Mouse (Mus musculus) liver, adult (tissue): ENCODE measurements at regions not wholly inside any gene's neighbourhood (a gene's known extent, or its start where the extent isn't known, plus 50 kb on each side); places are given as distances from the start of the nearest gene placed in this dataset.

Experiments used
- GATA4 ChIP-seq: IDR thresholded peaks from 2 replicates; pipeline ENCODE4 v1.6.1; 2014; ENCODE audit warnings: mild to moderate bottlenecking, low read length; ENCODE audit not compliant: insufficient replicate concordance

DNA sequence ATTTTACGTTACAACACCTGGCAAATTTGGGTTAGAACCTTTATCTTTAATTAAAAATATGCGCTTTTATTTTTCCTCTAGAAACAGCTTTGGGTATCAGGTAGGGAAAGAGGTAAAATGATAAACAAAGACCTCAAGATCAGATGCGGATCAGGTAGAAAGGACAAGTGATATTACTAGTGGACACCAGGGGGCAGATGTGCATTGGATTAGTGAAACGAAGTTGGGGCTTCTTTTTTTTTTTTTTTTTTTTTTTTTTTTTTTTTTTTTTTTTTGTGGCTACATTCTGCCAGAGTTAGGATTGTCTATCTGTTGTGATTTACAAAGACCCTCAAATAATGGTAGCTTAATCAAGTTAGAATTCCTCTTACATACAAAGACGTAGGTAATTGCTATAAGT is 153.8 kb downstream of the Cd109 start:
- no peak for TF ChIP-seq GATA4

DNA sequence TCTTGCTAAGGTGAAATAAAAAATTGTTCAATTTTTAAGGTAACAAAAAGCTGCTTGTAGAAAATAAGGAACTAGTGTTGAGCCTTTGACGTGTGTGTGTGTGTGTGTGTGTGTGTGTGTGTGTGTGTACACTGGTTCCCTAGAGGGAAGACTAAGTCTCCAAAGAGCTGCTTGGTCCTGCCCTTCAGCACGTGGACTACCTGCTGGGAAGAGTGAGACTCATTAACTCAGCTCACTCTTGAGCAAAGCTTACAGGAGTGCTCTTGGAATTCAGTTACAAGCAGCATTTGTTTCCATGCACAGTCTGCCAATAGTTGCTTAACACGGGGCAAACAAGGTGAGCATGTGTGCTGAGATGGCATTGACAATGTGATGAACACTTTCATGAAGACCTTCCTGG is 158.6 kb downstream of the Cd109 start:
- no peak for TF ChIP-seq GATA4

DNA sequence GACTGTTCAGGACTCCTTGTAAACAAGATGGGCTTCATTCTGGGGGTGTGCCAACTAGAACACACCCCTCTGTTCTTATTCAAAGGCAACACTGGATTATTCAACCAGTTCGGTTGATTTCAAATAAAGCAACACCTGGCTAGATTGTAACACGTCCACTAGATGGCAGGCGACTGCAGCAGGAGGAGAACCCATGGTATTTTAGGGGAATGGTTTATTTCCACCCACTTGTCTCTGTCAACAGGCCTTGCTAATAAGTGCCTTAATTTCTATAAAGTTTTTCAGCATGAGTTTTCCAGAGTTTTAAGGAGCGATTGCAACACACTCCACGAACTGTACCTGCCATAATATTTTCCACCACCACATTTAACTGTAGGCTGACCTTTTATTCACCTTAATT is 160.1 kb downstream of the Cd109 start:
- TF ChIP-seq GATA4 = no peak

DNA sequence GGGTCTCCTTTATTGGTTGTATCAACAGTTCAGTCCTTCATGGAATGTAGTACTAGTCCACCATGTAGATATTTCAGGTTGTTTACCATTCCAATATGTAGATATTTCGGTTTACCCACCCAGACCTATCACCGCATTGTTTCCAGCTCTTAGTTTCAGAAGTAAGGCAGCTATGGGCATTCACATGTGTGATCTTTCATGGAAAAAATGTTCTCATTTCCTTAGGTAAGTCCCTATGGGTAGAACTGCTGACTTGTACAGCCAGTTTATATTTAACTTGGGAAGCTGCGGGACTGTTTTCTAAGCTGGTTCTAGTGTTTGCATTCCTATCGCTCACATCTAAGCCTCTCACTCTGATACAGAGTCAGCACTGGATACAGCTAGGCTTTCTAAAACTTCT is 165.2 kb downstream of the Cd109 start:
- no peak for TF ChIP-seq GATA4

DNA sequence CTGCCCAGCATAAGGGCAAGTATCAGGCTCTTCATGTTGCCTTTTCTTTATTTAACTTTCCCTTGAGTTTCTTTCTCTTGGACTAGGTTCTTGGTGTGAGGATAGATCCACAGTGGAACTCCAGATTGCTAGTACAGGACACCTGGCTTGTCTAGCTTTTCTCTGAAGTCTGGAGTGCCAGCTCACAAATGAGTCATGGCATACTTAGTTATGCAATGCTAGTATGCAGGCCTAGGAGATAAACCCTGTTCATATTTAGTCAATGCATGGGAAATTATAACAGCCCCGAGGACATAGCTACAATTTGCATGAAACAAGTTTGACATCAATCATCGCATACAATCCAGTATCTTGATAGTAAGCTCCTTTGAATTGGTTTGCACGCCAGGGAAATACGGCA is 167.0 kb downstream of the Cd109 start:
- no peak for TF ChIP-seq GATA4

DNA sequence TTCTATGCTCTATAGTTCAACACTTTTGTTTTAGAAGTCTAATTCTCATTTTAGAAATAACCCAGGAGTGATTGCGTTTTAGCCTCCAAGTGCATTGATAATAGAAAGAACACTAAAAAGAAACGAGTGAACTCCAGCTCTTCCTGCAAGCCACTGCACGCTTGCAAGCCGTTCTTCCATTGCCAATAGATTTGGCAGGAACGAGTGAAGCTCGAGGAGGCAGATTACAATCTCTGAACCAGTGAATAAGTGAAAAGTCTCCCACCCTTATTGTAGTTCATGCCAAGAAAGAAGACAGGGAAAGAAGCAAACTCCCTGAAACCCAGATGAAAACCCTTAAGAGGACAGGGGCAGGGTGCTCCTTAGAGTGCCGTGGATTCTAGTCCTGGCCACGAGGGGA is 167.5 kb downstream of the Cd109 start:
- no peak for TF ChIP-seq GATA4

DNA sequence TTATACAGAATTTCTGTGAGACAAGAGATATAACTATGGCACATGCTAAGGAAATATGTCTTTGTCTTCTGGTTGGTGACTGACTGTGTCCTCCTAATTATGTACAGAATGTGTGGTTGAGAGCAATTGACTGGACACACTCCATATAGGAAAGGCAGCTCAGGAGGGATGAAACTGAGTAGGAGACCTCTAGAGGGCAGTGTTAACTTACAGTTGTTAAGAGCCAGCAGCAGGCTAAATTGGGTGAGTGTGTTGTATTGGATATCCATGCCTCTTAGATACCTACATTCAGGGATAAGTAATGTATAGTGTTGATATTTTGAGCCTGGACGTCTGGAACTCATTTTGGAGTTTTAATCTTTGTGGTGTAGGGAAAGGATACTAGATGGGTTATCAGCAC is 172.5 kb downstream of the Cd109 start:
- no peak for TF ChIP-seq GATA4

DNA sequence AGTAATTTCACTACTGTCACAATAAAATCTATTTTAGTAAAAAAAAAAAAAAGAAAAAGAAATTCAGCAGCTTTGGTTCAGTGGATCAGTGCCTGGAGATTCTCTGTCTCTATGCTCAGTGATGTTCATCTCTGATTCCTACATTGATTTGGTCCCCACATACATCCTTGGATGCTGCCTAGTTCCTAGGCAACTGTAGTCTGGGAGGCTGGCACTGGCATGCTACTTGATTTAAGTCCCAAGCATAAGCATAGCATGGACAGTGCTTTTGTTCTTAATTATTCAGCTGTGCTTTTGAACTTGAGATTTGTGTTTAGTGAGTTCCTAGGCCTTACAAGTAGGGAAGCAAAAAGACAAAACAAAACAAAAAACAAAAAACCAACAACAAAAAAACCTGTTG is 174.4 kb downstream of the Cd109 start:
- no peak for TF ChIP-seq GATA4

DNA sequence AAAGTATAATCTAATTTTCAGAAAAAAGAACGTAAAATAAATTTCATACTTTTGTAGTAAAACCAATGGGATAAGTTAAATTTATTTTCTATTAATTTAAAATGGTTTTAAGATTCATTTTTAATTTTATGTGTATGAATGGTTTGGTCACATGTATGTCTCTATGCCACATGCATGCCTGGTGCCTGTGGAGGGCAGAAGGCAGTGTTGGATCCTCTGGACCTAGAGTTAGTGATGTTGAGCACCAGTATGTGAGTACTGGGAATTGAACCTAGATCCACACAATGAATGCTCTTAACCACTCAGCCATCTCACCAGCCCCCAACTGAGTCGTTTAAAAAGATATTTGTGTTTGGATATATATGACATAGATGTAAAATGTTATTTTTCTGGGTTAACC is 174.8 kb downstream of the Cd109 start:
- TF ChIP-seq GATA4 = no peak

DNA sequence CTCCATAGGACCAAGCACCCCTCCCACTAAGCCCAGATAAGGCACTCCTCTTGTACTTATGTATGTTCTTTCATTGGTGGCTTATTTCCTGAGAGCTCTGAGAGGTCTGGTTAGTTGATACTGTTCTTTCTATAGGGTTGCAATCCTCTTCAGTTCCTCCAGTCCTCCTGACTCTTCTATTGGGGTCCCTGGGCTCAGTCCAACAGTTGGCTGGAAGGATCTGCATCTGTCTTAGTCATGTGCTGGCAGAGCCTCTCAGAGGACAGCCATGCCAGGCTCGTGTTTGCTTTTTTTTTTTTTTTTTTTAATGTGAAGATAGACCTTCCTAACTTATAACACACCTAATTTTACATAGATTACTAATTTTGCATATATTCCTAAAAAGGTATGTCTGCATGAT is 180.5 kb downstream of the Cd109 start:
- no peak for TF ChIP-seq GATA4

DNA sequence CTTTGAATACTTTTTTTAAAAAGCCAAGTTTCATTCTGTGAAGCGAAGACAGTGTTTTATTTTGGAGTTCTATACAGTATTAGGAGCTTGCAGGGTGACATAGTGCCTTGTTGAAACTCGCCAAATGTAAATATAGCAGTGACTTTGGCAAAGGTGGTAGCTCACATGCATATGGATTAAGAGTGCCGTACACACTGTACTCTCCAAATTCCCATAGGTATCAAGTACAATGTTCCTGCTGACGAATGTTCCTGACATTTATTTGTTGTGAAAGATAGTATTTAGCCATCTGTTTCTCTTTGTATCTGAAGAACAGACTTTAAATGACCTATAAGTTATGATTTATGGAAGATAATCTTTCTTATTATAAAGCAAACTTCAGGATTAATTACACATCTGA is 201.9 kb downstream of the Cd109 start:
- no peak for TF ChIP-seq GATA4

DNA sequence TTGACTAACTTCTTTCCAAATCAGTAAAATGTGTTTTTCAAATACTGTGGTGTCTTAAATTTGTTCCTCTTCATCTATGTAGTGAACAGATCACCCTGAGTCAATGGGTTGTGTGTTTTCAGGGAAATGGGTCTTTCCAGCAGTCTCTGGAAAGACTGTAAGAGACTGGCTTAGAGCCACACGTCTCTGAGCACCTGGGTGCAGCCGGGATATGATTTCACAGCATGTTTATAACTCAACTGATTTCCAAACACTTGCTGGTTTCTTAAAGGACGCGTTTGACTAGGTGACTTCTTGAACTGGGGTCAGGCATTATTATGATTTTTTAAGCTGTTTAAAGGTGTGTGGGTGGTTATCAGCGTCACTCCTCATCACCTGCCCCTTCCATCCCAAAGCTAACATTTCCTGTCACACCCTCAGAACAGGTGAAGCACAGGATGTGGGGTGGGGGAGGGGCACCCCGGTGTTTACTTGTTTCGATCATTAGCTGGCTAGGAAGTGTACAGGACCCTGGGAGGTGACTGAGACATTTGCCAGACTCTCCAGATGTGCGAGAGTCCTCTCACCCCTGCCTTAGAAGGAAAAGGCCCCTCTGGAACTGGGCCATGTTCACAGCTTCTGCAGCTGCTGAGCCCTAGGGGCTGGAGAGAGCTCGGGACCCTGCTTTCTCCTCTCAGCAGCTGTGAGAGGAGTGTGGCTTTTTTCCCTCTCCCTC is 229.8 kb downstream of the Cd109 start:
- no peak for TF ChIP-seq GATA4

DNA sequence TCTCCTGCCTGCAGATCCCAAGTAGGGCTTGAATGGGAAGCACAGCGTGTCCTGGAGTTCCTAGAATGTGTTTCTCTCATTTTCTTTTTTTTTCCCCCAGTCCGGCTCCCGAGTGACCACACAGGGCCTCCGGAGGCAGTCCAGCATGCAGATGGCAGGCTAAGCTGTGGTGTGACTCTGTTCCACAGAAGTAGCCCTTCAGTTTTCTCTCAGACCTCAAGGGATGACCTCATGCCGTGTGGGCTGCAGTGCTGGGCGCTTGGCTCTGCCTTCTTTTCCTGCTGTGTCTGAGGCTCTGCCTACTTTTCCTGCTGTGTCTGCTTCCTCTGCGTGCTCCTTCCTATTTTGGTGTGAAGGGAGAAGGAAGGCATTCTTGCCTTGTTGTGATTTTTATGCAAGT is 230.8 kb downstream of the Cd109 start:
- TF ChIP-seq GATA4 = no peak

DNA sequence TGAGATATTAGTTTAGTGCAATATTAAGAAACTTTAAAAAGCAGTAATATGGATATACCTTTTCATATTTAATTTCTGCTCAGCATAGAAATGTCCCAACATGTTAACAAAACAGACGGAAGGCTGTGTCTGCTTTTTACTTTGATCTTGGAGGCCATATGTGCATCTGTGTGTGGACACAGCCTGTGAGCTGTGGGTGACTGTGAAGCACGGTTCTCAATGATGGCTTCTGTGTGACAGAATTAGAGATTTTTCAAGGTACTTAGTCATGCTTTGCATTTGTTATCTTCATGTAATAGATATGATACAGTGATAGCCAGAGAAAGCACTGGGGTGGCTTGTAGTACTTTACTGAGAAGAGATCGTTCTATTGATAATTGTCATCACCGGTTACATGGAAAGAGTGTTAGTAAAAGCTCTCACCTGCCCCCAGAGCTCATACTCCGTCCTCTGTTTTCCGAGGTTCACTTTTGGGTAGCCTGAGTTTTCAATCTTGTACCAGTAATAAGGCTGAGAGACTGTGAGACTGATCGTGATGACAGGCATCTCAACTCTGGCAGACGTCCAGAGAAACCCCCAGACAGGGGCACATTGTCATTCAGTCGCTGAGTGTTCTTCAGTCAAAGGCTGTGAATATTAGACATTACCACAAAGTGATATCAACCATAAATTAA is 232.7 kb downstream of the Cd109 start:
- no peak for TF ChIP-seq GATA4

DNA sequence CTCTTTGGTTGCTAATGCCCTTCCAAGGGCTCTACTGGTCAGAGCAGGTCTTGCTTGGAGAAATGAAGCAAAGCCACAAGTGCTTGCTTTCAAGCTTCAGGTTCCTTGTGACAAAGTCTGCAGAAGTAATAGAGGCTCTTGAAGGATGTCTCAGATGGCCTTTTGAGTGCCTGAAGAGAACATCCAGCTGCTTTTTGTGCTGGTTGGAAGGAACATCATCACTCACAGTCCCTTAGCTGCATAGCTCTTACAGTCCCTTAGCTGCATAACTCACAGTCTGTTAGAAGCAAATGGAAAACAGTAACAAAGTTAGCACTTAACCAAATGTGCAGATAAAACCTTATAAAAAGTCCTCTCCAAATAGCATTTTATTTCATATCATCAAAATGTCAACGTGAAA is 241.6 kb downstream of the Cd109 start:
- no peak for TF ChIP-seq GATA4

DNA sequence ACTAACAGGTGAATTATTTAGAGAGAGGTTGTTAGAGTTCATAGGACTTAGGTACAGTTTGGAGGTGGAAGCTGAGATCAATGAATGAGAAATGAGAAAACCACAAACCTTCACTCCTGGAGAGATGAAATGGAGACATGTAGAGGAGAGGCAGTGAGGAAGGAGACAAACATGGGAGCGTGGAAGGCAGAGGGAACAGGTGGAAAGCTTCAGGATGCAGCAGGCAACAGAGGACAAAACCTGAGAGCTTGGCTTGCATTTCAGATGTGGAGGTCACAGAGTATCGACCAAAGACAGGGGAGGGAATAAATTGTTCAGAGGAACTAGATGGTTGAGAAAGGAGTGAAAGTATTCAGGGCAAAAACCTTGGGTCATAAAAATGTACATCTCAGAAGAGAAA is 244.6 kb downstream of the Cd109 start:
- no peak for TF ChIP-seq GATA4

DNA sequence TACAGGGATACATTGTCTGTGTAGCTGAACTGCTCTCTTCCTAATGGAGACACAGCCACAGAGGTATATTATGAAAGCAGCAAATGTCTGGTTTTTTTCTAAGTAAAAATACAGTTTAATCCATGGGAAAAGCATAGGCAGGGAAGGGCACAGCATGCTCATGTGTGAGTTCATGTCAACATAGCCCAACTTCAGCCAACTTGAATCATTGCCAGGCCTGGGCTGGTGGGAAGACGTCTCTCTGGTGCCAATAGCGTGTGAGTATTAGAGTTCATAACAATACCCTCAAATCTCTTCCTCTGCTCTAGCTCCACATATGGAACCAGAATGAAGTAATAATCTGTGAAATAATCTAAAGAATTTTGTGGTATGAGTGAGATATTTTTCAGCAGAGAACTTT is 257.2 kb downstream of the Cd109 start:
- no peak for TF ChIP-seq GATA4

DNA sequence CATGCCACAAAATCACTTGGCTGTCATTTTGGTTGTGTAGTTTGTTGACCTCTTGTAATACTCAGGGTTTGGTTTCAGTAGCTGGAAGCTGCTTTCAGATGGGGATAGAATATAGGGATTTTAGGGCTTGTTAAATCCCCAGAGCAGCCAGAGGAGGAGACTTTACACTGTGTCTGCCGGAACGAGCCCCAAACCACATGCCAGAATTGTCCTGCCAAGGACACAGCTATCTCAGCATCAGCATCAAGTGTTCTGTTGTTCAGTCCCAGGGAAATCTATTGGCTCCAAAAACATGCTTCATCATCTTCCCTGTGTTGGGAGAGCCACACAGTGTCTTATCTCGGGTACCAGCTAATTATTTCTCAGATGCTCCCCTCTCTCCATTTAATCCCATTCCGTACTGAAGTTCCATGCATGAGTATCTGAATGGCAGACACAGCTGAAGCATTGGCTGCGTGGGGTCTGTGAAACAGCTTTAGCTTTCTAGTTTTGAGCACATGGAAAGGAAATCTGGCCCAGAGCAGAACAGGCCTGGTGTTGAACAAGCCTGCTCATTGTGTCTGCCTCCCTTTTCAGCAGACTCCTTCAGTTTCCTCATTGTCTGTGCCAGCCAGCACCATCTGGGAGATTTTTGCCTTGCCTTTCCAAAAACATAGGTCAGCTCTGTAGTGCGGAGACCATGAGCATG is 264.8 kb downstream of the Cd109 start:
- no peak for TF ChIP-seq GATA4
